Comparison of ENCODE assay signal across 9 mouse cellular contexts in genomic region chr4:126156617-126157016, GRCm38 (mm10). TPM values are rescaled to one million over a fixed set of nuclear protein-coding genes. Genes with fewer than 3 reads are reported as not detected.
DNase-seq lines count a peak whose midpoint lies in the region; ATAC-seq and TF ChIP-seq lines count a peak whose summit lies in the region.
"Had no signal": no experiment of that assay in that cellular context is flagged by ENCODE, and none has a peak within 500 bp of the region (broad histone marks: within the 10 kb centered on the region; RNA-seq: fewer than 3 reads in every experiment).

No protein-coding gene starts in this region.

- peaks cover 18% of the 10 kb centered on the region for H3K36me3 ChIP-seq in kidney, embryonic 15.5 days
- H3K36me3 ChIP-seq in G1E (replicated peaks) = no peaks in the 10 kb centered on the region
- H3K36me3 ChIP-seq in intestine, embryonic 14.5 days (ENCODE audit: control insufficient read depth, insufficient read depth, low read length) = peaks cover 4% of the 10 kb centered on the region
- H3K36me3 ChIP-seq in heart, embryonic 12.5 days = peaks cover 7% of the 10 kb centered on the region; the same call in 1 of the 2 replicates
- H3K36me3 ChIP-seq in midbrain, embryonic 10.5 days = peaks cover 6% of the 10 kb centered on the region

- no peak overlapping the region for H3K4me3 ChIP-seq in kidney, embryonic 15.5 days (replicated peaks)
- no peak overlapping the region for H3K4me3 ChIP-seq in G1E (ENCODE audit: low read depth, low read length)
- H3K4me3 ChIP-seq in intestine, embryonic 14.5 days (ENCODE audit: low read depth, low read length) = no peak overlapping the region
- no peak overlapping the region for H3K4me3 ChIP-seq in heart, embryonic 12.5 days
- no peak overlapping the region for H3K4me3 ChIP-seq in midbrain, embryonic 10.5 days
- H3K4me3 ChIP-seq: erythroblast, embryonic 14.5 days had no signal

- H3K27me3 ChIP-seq in kidney, embryonic 15.5 days = no peaks in the 10 kb centered on the region
- H3K27me3 ChIP-seq in G1E (ENCODE audit: insufficient read depth, low read length) = peaks cover 15% of the 10 kb centered on the region; the same call in 1 of the 2 replicates
- H3K27me3 ChIP-seq in intestine, embryonic 14.5 days (replicated peaks; ENCODE audit: control insufficient read depth, insufficient read depth, low read length) = no peaks in the 10 kb centered on the region
- no peaks in the 10 kb centered on the region; the same call in 1 of the 2 replicates for H3K27me3 ChIP-seq in heart, embryonic 12.5 days (replicated peaks)
- H3K27me3 ChIP-seq in midbrain, embryonic 10.5 days (ENCODE audit: low read depth, poor library complexity, severe bottlenecking) = peaks cover 8% of the 10 kb centered on the region; the same call in 1 of the 2 replicates

- H3K4me1 ChIP-seq in kidney, embryonic 15.5 days = peaks cover 46% of the 10 kb centered on the region
- peaks cover 20% of the 10 kb centered on the region for H3K4me1 ChIP-seq in G1E (ENCODE audit: insufficient read depth, low read depth, low read length)
- H3K4me1 ChIP-seq in intestine, embryonic 14.5 days (replicated peaks; ENCODE audit: control insufficient read depth, insufficient read depth, low read length) = peaks cover 14% of the 10 kb centered on the region
- peaks cover 23% of the 10 kb centered on the region for H3K4me1 ChIP-seq in heart, embryonic 12.5 days (replicated peaks)
- H3K4me1 ChIP-seq in midbrain, embryonic 10.5 days = peaks cover 8% of the 10 kb centered on the region; the same call in 1 of the 2 replicates

- no peak overlapping the region for H3K4me2 ChIP-seq in kidney, embryonic 15.5 days
- H3K4me2 ChIP-seq in intestine, embryonic 14.5 days (ENCODE audit: low read length) = no peak overlapping the region
- H3K4me2 ChIP-seq in heart, embryonic 12.5 days = no peak overlapping the region

- WGBS in kidney, embryonic 15.5 days = 58% methylated on average over 5 of the region's 5 CpGs
- WGBS in intestine, embryonic 14.5 days = 65% methylated on average over 5 of the region's 5 CpGs
- WGBS in heart, embryonic 12.5 days = 59% methylated on average over 5 of the region's 5 CpGs
- WGBS in midbrain, embryonic 10.5 days = 56% methylated on average over 5 of the region's 5 CpGs

- peak overlapping the region; percentile 92 for H3K27ac ChIP-seq in kidney, embryonic 15.5 days
- H3K27ac ChIP-seq in intestine, embryonic 14.5 days (ENCODE audit: low read depth) = 0 out of 2 replicates have a peak overlapping the region, but pooled peaks have one; percentile 77
- no peak overlapping the region for H3K27ac ChIP-seq in heart, embryonic 12.5 days (ENCODE audit: poor library complexity, severe bottlenecking)
- H3K27ac ChIP-seq in midbrain, embryonic 10.5 days (replicated peaks) = no peak overlapping the region

- DNase-seq in kidney, adult 18-20 months = no peak
- no peak for DNase-seq in G1E (ENCODE audit: low spot score)
- DNase-seq in intestine, embryonic 14.5 days (ENCODE audit: low spot score) = no peak
- peak; percentile 17 for DNase-seq in retina, postnatal 1 day
- no peak for DNase-seq in adrenal gland, adult 8-10 months
- DNase-seq in midbrain, embryonic 10.5 days (ENCODE audit: low spot score) = no peak

- no peak overlapping the region for H3K9ac ChIP-seq in kidney, embryonic 15.5 days
- H3K9ac ChIP-seq in intestine, embryonic 14.5 days (ENCODE audit: low read length) = no peak overlapping the region
- no peak overlapping the region for H3K9ac ChIP-seq in heart, embryonic 12.5 days

- H3K9me3 ChIP-seq in kidney, embryonic 15.5 days (replicated peaks) = no peaks in the 10 kb centered on the region
- no peaks in the 10 kb centered on the region for H3K9me3 ChIP-seq in G1E (replicated peaks)
- no peaks in the 10 kb centered on the region for H3K9me3 ChIP-seq in intestine, embryonic 14.5 days (ENCODE audit: control insufficient read depth, low read length)
- no peaks in the 10 kb centered on the region for H3K9me3 ChIP-seq in heart, embryonic 12.5 days (replicated peaks)
- H3K9me3 ChIP-seq in midbrain, embryonic 10.5 days (replicated peaks) = no peaks in the 10 kb centered on the region

- TF ChIP-seq CTCF in G1E (IDR thresholded peaks at IDR 0.05; ENCODE audit: low read depth, low read length) = peak; percentile 89

- no peak for ATAC-seq in kidney, embryonic 15.5 days (replicated peaks; ENCODE audit: low FRiP score)
- no peak for ATAC-seq in G1E (ENCODE audit: extremely low read depth, insufficient number of reproducible peaks, low FRiP score, poor library complexity, severe bottlenecking)
- no peak for ATAC-seq in intestine, embryonic 14.5 days (replicated peaks; ENCODE audit: low FRiP score, low TSS enrichment, low read depth)
- no peak for ATAC-seq in heart, embryonic 12.5 days (ENCODE audit: insufficient number of reproducible peaks, low FRiP score)

RNA-seq across cellular contexts. Expression of gene Sh3d21, which starts 6.7 kb away (rescaled TPM):
- 8.3 and 9.5 TPM in 2 replicates for polyA plus RNA-seq in kidney, embryonic 15.5 days (2015; fragmentation: Nextera tagmentation; extraction: Ambion mirVana)
- 0.53 and 3.2 TPM in 2 replicates for total RNA-seq in G1E (2014; fragmentation: Nextera tagmentation)
- 0.27 and 0.58 TPM in 2 replicates for total RNA-seq in G1E (2017)
- 0.57 and 0.69 TPM in 2 replicates for polyA plus RNA-seq in G1E (2012)
- polyA plus RNA-seq in intestine, embryonic 14.5 days (2014; fragmentation: Nextera tagmentation; extraction: Ambion mirVana) = 7.4 and 7.9 TPM in 2 replicates
- total RNA-seq in adrenal gland, adult 8-10 months (2022) = 1 to 10 TPM; 2.7 to 5.0 (median 4.3) TPM
- polyA plus RNA-seq in heart, embryonic 12.5 days (2016; fragmentation: Nextera tagmentation; extraction: Ambion mirVana) = 2.7 and 3.6 TPM in 2 replicates
- polyA plus RNA-seq in midbrain, embryonic 10.5 days (2016; fragmentation: Nextera tagmentation; extraction: Ambion mirVana) = 0.79 and 1.3 TPM in 2 replicates

RNA-seq across cellular contexts. Expression of gene Eva1b, which starts 9.1 kb away (rescaled TPM):
- polyA plus RNA-seq in kidney, embryonic 15.5 days (2015; fragmentation: Nextera tagmentation; extraction: Ambion mirVana) = 90.0 and 98.5 TPM in 2 replicates
- total RNA-seq in G1E (2014; fragmentation: Nextera tagmentation) = not detected in 2 replicates
- 0.41 and 0.44 TPM in 2 replicates for total RNA-seq in G1E (2017)
- polyA plus RNA-seq in G1E (2012) = 1.9 and 3.1 TPM in 2 replicates
- polyA plus RNA-seq in intestine, embryonic 14.5 days (2014; fragmentation: Nextera tagmentation; extraction: Ambion mirVana) = 61.0 and 63.2 TPM in 2 replicates
- 10 to 100 TPM; 21.1 to 32.2 (median 27.0) TPM for total RNA-seq in adrenal gland, adult 8-10 months (2022)
- 30.6 and 31.2 TPM in 2 replicates for polyA plus RNA-seq in heart, embryonic 12.5 days (2016; fragmentation: Nextera tagmentation; extraction: Ambion mirVana)
- 22.1 and 25.0 TPM in 2 replicates for polyA plus RNA-seq in midbrain, embryonic 10.5 days (2016; fragmentation: Nextera tagmentation; extraction: Ambion mirVana)

RNA-seq across cellular contexts. Expression of gene Thrap3, which starts 45.9 kb away (rescaled TPM):
- 219 and 230 TPM in 2 replicates for polyA plus RNA-seq in kidney, embryonic 15.5 days (2015; fragmentation: Nextera tagmentation; extraction: Ambion mirVana)
- total RNA-seq in G1E (2014; fragmentation: Nextera tagmentation) (355 and 356 TPM in 2 replicates), G1E (2017) (246 and 305 TPM in 2 replicates)
- polyA plus RNA-seq in G1E (2012) = 209 and 211 TPM in 2 replicates
- polyA plus RNA-seq in intestine, embryonic 14.5 days (2014; fragmentation: Nextera tagmentation; extraction: Ambion mirVana) = 206 TPM in 2 replicates
- 100 to 1,000 TPM; 203 to 250 (median 221) TPM for total RNA-seq in adrenal gland, adult 8-10 months (2022)
- polyA plus RNA-seq in heart, embryonic 12.5 days (2016; fragmentation: Nextera tagmentation; extraction: Ambion mirVana) = 177 and 191 TPM in 2 replicates
- 244 and 256 TPM in 2 replicates for polyA plus RNA-seq in midbrain, embryonic 10.5 days (2016; fragmentation: Nextera tagmentation; extraction: Ambion mirVana)

RNA-seq across cellular contexts. Expression of gene Stk40, which starts 52.9 kb away (rescaled TPM):
- 38.2 and 41.3 TPM in 2 replicates for polyA plus RNA-seq in kidney, embryonic 15.5 days (2015; fragmentation: Nextera tagmentation; extraction: Ambion mirVana)
- 30.9 and 41.2 TPM in 2 replicates for total RNA-seq in G1E (2014; fragmentation: Nextera tagmentation)
- total RNA-seq in G1E (2017) = 20.5 and 20.8 TPM in 2 replicates
- 68.2 and 68.5 TPM in 2 replicates for polyA plus RNA-seq in G1E (2012)
- polyA plus RNA-seq in intestine, embryonic 14.5 days (2014; fragmentation: Nextera tagmentation; extraction: Ambion mirVana) = 22.5 and 23.8 TPM in 2 replicates
- total RNA-seq in adrenal gland, adult 8-10 months (2022) = 10 to 100 TPM; 33.9 to 38.7 (median 37.6) TPM
- polyA plus RNA-seq in heart, embryonic 12.5 days (2016; fragmentation: Nextera tagmentation; extraction: Ambion mirVana) = 35.0 and 35.2 TPM in 2 replicates
- 45.0 and 48.9 TPM in 2 replicates for polyA plus RNA-seq in midbrain, embryonic 10.5 days (2016; fragmentation: Nextera tagmentation; extraction: Ambion mirVana)

Comparison
In these comparisons a context has a peak if more than half of its experiments do, and no peak if none do; other contexts are left out.
1. H3K27ac ChIP-seq: peak in kidney, embryonic 15.5 days (single experiment) and intestine, embryonic 14.5 days (single experiment); none in heart, embryonic 12.5 days (single experiment) and midbrain, embryonic 10.5 days (single experiment).